Mouse (Mus musculus) adrenal gland, postnatal 14 days (tissue): ENCODE measurements around the gene Fxyd6. TPM values are rescaled to one million over a fixed set of nuclear protein-coding genes. Genes with fewer than 3 reads are reported as not detected.

Source experiments
- DNase-seq: peaks from one replicate; pipeline ENCODE4 v3.0.0; 2021; ENCODE audit warnings: mixed read lengths
- total RNA-seq: library from RNA; stranded (reverse); gene quantifications from 2 replicates; pipeline ENCODE4 v1.2.3, GENCODE M21; 2021

The Fxyd6 gene
- total RNA-seq, 1 experiment from 2014 or later, result 110 TPM

DNA sequence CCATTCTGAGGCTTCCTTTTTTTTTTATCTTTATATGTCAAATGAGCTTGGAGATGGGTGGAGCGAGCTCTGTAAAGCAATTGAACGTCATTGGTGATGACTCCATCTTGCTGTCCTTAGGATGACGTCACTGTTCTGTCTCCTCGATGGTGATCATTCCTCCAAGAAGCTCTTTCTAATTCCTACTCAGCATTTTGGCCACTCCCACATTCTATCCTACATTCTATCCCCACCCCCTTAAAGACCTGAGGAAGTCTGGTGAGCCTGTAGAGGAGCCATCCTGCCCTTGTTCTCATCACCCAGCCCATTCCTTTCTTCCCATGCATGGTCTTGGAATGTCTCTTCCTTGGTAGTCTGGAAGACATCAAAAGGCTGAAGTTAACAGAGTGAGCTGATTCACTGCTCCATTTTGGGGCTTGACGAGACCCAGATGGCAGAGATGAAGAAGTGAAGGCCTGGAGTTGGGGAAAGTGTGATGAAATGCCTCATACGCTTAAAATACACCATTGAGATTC lies 5.1 kb downstream of the Fxyd6 start:
- no peak for DNase-seq

DNA sequence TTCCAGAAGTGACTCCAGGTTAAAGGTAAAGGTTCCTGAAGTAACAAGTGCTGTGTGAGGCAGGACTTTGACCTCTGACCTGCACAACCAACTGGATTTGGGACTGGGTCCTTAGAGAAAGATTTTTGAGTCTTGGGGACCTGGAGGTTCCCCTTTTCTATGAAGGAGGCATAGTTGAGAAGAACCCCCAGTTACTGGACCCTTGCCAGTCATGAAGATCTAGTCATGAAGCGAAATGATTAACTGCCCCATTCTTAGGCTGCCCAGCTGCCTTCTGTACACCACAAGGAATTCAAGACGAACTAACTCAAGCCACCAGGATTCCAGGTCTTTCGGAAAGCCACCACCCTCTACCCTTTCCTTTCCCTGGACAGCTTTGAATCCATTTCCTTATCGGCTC lies 6.4 kb downstream of the Fxyd6 start:
- no peak for DNase-seq

DNA sequence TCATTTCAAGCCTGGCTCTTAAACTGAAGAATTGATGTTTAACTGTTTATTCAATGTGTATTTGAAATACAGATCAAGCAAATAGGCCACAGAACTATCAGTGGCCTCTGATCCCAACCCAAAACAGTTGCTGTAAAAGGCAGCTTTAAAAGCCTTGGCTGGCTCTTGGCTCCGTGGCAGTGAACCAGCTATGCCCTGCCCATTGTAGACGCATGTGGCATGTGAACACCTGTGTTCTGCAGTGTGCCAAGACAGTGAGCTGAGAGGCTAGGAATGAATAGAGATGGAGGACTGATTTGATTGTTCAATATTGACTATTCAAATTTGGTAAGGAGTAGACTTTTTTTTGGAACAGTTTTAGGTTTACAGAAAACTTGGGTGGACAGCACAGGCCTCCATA lies 6.9 kb downstream of the Fxyd6 start:
- DNase-seq, result no peak

DNA sequence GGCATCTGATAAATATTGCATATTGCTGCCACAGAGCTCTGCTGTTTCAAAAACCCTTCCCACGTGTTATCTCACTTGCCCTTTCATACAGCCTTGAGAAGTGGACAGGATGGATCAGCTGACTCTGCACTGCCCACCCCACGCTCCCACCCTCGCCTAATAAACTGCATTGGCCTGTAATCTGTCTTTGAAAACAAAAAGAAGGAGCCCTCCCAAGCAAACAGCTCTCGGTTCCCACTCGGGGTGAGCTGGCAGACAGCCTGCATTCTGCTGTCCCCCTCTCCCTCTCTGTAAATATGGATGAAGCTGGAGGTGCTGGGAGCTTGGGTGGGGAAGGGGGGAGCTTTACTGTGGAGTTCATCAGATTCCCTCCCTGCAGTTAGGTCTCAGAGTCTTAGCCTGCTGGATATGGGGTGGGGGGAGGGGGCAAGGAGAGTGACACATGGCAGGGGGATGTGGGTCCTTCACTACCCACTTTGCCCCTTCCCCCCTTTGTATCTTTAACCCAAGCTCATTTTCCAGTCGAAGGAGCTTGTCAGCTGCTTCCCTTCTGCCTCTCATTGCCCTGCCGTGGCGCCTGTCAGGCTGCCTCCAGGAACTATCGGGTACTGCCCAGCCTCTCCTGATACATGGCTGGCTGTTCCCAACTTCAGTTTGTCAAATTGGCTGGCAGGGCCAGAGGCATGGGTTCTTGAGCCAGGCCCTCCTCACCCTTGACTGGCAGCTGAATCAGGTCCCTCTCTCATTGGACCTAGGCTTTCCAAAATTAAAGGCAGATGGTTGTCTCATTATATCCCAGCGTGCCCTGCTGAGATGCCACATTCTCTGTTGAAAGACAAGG lies 10.6 kb downstream of the Fxyd6 start:
- DNase-seq, result peak; percentile 55

DNA sequence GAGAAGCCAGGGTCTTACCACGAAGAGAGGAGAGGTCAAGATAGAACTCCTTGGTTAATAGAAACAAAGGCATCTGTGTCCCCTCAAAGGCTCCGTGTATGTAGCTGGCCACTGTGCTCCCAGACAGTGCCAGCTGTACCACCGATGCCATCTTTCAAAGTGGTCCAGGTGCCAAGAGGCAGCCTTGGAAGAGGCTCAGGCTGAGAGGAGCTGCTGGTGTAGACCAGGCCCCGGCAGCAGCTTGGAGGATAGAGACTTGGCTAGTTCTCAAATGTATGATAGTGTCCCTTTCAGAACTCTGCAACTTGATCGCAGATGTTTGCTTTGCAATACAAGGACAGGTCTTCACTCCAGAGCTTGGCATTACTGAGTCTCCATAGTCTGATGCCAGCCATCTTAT lies 12.4 kb downstream of the Fxyd6 start:
- DNase-seq, result no peak

DNA sequence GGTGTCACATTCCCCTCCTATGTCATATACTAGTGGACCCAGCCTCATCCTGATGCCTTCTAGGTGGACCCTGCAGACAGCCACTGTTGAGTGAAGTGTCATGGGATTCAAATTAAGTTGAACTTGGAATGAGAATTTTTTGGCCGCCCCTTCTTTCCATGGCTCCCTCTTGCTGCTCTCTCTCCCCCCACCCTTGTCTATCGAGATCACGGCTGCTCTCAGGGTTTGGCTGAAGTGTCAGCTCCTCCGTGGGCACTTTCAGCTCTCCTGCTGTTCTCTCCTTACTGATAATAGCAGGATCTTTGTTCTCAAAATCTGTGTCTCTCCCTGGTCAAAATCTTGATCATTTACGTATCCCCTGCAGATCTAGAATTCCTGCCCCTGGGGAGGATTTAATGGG lies 12.8 kb downstream of the Fxyd6 start:
- no peak for DNase-seq

DNA sequence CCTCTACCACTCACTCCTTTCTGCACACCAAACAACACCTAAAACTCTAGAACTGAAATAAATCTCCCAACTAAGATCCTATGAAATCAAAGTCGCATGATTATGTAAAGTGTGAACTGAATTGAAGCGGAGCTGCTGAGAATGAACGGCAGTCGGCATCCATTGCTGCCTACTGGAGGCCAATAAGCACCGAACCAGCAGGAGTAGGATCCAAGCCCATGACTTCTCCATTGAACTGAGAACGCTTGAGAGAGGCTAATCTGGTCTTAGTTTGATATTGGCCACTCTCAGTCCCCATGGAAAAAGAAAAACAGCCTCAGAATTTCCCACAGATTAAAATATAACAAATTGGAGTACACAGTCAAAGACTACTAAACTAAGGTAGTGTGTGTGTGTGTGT lies 13.9 kb downstream of the Fxyd6 start:
- no peak for DNase-seq

DNA sequence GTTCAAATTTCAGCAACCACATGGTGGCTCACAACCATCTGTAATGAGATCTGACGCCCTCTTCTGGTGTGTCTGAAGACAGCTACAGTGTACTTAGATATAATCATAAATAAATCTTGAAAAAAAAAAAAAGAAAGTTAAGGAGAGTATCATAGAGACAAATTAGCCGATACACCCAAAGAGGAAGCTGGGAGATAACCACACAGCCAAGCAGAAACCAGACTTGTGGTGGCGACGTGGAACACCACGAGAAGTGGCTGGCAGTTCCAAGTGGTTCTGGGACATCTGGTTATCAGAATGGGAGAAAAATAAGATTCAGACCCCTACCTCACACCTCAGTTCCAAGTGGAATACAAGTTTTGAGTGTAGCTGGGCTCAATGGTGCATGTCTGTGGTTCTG lies 16.7 kb downstream of the Fxyd6 start:
- no peak for DNase-seq

DNA sequence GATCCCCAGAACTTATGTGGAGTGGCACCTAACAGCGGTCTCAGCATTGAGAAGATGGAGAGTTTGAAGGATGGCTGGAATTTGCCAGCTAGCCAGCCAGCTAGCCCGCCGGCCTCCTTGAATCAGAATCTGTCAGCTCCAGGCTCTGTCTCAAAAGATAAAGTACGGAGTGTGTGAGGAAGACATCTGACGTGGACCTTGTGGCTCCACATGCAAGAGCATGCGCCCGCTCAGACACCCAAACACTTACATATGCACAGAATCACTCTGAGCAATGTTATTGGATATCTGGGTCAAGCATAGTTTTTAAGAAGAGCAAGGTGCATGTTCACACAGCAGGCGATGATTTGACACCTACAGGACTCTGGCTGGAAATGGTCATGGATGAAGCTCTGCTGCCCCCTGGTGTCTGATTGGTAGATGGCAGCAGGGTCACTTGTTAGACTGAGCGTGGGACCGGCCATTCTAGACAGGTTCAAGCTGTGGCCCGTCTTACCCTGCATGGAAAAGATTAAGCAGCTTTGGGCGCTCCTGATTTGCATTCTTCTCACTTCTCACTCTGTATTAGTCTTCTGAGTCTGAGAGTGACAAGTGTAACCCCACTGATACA lies 18.5 kb downstream of the Fxyd6 start:
- DNase-seq, result peak; percentile 91

DNA sequence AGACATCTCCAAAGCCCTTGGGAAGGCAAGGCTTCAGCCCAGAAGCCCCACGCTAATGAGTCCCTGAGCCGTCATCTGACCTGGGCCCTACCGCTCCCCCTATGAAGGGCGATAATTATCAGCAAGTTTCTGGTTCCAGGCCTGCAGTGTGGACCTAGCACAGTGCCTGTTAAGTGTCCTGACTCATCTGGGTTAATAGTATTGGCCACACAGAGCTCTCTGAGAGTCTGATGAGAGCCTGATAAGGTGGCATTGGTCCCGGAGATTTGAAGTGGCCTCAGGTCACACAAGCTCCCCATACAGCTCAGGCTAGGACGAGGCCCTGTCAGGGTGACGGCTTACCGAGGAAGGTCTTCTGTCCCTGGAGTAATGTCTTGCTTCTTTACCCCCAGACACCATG lies 19.6 kb downstream of the Fxyd6 start:
- DNase-seq, result no peak

DNA sequence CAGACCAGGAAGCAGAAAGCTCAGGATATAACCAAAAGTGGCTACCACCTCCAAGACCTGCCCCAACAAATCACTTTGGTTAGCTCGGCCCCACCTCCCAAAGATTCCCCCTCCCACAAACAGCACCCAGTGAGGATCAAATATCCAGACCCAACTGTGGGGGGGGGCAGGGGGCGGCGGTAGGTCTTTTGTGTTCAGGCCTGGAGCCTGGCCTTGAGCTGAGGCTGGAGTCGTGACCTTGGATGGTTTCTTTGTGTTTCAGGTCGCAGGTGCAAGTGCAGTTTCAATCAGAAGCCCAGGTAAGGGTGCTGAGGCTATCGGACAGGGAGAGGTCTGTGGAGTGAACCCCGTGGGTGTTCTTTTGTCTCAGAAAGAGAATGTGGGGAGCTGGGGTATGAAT lies 21.3 kb downstream of the Fxyd6 start:
- no peak for DNase-seq

DNA sequence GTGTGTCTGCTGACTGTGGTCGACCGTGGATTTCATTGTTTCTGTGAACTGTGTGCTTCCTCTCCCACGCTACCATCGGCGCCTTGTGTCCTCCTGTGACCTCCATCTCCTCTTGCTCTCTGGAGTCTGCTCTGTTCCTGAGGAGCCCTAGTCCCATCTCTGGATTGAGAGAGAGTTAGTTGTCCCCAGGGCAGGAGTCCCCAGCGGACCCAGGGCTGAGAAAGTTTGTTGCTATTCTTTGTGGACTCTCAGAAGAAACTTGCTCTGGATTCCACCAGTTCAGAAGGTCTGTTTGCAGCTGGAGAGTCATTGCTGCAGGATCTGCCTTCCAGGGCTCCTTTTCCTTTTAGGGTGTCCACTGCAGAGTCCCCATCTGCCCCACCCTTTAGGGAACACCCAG lies 25.2 kb downstream of the Fxyd6 start:
- no peak for DNase-seq

DNA sequence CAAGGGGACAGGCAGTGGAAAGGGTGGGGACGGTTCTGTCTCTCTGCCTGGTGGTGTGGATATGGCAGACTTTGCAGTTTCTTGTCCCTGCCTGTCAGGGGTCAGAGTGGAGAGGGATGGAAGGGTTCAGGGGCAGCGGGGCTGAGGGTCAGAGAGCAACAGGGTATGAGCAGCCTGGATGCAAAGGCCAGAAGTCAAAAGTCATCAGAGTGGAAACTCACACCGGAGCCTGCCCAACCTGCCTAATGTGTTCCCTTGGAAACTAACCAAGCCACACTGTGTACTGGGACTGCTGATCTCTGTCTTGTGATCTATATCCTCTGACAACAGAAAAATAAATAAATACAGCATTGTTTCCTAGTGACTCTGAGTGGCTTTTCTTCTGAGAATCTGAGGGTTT lies 25.8 kb downstream of the Fxyd6 start:
- DNase-seq, result no peak

DNA sequence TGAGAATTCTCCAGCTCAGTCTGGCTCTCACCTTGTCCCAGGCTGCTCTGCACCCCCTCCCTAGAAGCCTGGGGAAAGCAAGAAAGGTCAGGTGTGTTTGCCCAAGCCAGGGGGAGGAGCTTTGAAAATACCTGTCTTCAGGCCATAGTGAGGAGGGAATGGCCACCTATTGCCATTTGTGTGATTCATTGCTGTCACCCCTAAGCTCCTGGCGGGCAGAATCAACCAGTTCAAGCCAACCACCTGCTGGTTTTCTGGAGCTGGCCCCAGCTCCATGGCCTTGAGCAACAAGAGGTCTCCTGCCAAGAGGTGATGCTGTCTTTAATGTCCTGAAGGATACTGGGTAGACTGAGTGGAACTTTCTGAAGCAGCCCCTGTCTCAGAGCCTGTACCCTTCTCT lies 28.4 kb downstream of the Fxyd6 start:
- no peak for DNase-seq

DNA sequence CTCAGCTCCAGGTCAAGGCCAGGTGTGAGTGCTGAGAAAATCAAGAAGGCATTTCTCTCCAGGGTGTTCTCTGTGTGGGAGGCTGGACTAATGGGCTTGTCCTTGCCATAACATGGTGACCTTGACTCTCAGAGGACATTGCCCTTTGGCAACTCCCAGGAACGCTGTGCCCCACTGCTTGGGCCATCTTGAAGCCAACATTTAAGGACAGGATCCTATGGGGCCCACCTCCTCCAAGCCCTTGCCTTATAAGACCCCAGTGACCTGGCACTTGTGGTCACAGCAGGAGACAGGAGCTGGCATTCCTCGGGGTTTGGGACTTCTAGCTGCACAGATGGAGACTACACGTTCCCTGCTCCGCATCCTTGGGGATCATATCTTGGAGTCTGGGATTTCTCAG lies 29.4 kb downstream of the Fxyd6 start, which contains the start of gene Fxyd2:
Gene Fxyd2, plus strand, starts transcription at position 236 of the 400 bp plus-strand sequence.
- DNase-seq, result no peak

DNA sequence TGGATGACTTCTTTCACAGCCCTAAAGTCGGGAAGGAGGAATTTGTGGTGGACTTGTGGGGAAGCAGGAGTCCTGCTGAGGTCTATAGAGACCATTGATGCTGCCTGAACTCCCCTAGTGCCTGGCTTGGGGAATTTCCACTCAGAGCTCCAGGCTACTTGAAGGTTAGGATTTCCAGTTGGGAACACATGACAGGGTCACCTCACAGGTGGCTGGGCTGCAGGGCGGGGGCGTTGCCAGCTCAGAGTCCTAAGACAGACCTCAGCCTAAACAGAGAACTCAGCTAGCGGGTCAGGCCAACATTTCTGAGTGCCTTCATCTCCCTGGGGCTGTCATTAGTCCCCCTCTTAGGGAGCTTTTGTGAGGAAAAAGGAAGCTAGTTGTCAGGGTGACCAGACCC lies 31.9 kb downstream of the Fxyd6 start:
- DNase-seq, result no peak

DNA sequence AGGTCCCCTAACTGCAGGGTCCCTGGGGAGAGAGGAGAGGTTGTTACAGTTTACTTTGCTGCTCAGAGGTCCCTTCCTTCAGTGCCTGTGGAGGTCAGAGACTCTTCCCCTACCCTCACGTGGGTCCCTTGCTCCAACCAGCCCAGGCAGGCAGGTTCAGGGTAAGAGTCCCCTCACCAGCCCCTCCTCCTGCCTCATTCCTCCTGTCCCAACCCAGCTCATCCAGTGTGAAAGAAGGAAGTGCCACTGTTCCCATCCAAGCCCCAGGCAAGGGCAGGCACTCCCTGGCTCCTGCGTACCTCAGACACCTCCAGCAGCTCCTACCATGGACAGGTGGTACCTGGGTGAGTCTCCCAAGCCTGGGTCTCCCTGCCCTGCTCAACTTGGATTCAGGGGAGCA lies 33.0 kb downstream of the Fxyd6 start:
- no peak for DNase-seq

DNA sequence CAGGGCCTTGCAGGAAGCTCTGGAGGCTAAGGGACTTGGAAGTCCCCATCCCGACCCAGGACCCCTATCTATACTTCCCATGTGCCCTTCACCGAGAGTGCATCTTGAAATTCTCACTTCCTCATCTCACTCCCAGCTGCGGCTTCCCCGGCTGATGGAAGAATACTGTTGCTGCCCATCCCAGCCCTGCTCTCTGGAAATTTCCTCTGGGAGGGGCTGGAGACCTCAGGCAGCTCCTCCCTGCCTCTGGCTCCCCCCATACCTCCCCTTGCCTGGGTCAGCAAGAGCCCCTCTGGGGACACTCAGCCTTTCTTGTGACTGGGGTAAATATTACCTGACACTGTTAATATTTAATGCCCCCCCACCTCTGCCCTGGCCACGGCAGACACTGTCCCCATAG lies 35.7 kb downstream of the Fxyd6 start:
- DNase-seq, result no peak

DNA sequence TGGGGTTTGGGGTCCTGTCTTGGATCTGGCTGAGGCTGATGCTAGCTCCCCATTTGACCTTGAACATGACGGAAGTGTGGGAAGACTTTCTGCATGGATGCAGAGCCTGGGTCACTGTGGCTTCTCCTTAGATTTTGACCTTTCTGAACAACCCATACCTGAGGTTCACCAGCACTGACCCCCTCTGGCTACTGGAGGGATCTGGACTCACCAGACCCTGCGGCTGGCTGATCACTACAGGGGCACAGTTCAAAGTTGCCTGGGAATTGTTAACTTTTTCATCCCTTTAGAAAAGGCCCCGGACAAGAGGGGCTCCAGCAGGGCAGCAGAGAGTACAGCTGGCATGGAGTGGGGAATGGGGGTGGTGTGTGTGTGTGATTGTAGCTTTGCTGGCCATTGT lies 36.8 kb downstream of the Fxyd6 start:
- DNase-seq, result no peak

DNA sequence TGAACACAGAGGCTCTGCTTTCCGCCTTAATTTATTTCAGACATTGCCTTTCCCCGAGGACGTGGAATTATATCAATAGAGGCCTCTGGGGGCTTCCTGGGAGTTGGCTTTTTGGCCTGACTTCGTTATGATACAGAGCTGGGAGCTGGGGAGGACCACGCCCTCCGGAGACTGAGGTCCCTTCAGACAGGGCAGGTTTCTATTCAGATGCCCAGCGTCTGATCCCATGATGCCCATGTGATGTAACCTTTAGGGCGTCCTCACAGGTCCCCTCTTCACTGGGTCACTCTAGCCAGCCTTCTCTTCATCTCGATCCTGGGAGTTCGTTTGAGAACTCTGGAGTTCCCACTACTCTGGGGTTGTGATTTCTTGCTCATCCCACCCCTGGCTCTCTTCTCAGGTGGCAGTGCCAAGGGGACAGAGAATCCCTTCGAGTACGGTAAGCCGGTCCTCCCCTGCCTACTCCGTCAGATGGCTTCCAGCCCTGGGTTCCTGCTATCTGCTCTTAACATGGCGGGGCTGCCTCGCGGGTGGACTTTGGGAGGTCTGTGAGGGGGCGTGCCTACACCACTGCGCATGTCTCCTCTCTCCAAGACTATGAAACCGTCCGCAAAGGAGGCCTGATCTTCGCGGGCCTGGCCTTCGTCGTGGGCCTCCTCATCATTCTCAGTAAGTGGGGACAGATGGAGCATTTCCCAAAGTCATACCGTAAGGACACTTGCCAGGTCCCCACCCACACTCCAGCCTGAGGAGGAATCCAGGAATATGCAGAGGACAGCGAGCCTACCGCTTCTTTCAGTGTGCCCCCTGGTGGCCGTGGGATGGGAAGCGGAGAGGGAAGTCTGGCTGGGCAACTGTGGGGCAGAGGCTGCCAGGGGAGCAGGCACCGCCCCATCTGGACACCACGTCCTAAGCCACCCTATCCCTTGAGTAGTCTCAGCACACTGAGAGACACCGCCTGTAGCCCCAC lies 38.0 kb downstream of the Fxyd6 start:
- DNase-seq, result peak; percentile 91

DNA sequence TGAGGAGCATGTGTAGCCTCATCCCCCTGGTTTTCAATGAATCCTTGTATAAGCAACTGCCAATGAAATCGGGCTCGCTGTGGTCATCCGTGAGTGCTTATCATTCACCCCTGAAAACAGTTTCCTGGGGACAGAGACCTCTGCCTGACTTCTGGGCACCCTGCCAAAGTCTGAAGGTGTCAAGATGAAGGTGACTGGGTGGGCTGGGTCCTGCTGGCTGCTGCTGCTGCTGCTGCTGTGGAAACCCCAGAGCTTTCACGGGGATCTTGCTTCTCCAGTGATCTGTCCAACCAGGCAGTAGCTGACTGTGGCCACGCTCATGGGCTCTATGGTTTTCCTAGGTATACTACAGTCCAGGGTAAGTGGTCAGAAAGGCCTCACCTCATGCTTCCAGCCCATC lies 40.2 kb downstream of the Fxyd6 start:
- DNase-seq, result no peak

DNA sequence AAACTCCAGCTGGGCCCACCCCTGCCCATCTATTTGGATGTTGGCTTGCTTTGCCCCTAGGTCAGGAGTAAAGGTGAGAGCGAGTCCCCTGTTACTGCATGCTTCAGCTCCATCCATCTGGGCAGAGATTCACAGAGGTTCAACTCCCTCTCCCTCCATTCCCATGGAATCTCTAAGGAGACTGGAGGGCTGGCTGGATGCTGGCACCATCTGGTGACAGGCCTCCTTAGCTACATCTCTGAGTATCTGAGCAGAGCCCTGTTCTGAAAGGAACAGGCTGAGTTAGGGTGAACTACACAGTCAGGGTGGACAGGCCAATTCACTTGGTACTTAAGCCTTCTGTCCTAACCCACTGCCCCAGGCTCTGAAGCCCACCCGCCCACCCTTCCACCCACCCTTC lies 40.6 kb downstream of the Fxyd6 start:
- no peak for DNase-seq

DNA sequence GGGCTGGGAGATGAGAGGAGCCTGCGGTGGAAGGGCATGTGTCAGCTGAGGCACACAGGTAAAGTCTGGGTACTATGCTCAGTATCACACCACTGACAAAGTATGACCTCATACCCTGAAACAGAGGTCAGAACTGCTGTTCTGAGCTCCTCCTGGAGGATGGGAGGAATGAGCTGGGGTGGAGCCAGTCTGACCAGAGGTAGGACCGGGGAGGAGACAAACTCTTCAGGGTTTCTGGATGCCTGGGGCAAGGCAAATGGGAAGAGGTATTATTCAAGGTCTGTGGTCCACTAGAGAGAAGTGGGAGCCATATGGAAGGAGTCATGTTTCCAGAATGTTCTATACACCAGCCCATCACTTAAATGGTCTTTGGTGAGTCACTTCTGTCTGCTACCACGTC lies 41.1 kb downstream of the Fxyd6 start:
- no peak for DNase-seq
